Mouse (Mus musculus) myocyte (in vitro differentiated cells): ENCODE data around the gene Gpr65. TPM values are rescaled to one million over a fixed set of nuclear protein-coding genes. Genes with fewer than 3 reads are reported as not detected.
"Not testable (repeated sequence)": the region's sequence is repeated elsewhere in the genome, so short reads cannot be mapped to it uniquely, and the experiment has no call there.

Experiments
- H3K27me3 ChIP-seq: one replicate; pipeline ENCODE4 v1.6.1; 2011; ENCODE audit not compliant: control insufficient read depth, insufficient read depth, insufficient read length
- H3K36me3 ChIP-seq: one replicate; pipeline ENCODE4 v1.6.1; 2011; ENCODE audit not compliant: control insufficient read depth, insufficient read depth
- H3K4me2 ChIP-seq: one replicate; pipeline ENCODE4 v1.6.1; 2011; ENCODE audit warnings: low read depth, control low read depth
- H3K4me3 ChIP-seq: one replicate; pipeline ENCODE4 v1.5.1; 2011; ENCODE audit warnings: mild to moderate bottlenecking, control low read depth, moderate library complexity
- H3K79me2 ChIP-seq: one replicate; pipeline ENCODE4 v1.6.1; 2011; ENCODE audit not compliant: control insufficient read depth, insufficient read depth
- H3ac ChIP-seq: one replicate; pipeline ENCODE4 v1.6.1; 2011; ENCODE audit not compliant: control insufficient read depth, insufficient read length
- CEBPB ChIP-seq: IDR thresholded peaks from 2 replicates; pipeline ENCODE4 v1.6.1; 2011; ENCODE audit warnings: mild to moderate bottlenecking, moderate library complexity; ENCODE audit not compliant: poor library complexity, insufficient read depth, severe bottlenecking
- E2F4 ChIP-seq: IDR thresholded peaks from one replicate; pipeline ENCODE4 v1.6.1; 2011; ENCODE audit warnings: mild to moderate bottlenecking, control low read depth, moderate library complexity; ENCODE audit not compliant: insufficient read depth
- MAX ChIP-seq: IDR thresholded peaks from one replicate; pipeline ENCODE4 v1.6.1; 2011; ENCODE audit warnings: low read depth, mild to moderate bottlenecking, control low read depth
- MYOD1 ChIP-seq, 3 experiments: IDR thresholded peaks; one replicate each; pipeline ENCODE4 v1.6.1; 2011; ENCODE audit warnings: control low read depth in 2 of 3, low read depth in 2 of 3, mild to moderate bottlenecking in 2 of 3, moderate library complexity in 1 of 3; ENCODE audit not compliant: insufficient read length in 2 of 3, control insufficient read depth in 1 of 3
- MYOG ChIP-seq, 3 experiments: IDR thresholded peaks; one replicate each; pipeline ENCODE4 v1.6.1; 2011; ENCODE audit warnings: control low read depth in 2 of 3, low read depth in 2 of 3, mild to moderate bottlenecking in 2 of 3; ENCODE audit not compliant: insufficient read length in 2 of 3, control insufficient read depth in 1 of 3, insufficient read depth in 1 of 3
- POLR2A ChIP-seq: IDR thresholded peaks from one replicate; pipeline ENCODE4 v1.6.1; 2011; ENCODE audit warnings: low read depth, mild to moderate bottlenecking, control low read depth, moderate library complexity; ENCODE audit not compliant: insufficient read length
- POLR2AphosphoS2 ChIP-seq: IDR thresholded peaks from one replicate; pipeline ENCODE4 v1.6.1; 2011; ENCODE audit warnings: low read depth, control low read depth; ENCODE audit not compliant: insufficient read length
- REST ChIP-seq: IDR thresholded peaks from one replicate; pipeline ENCODE4 v1.6.1; 2011; ENCODE audit warnings: mild to moderate bottlenecking, control low read depth, moderate library complexity; ENCODE audit not compliant: insufficient read depth, insufficient read length
- SRF ChIP-seq: IDR thresholded peaks from one replicate; pipeline ENCODE4 v1.6.1; 2011; ENCODE audit warnings: low read depth; ENCODE audit not compliant: control insufficient read depth, insufficient read length
- TCF12 ChIP-seq: IDR thresholded peaks from one replicate; pipeline ENCODE4 v1.6.1; 2011; ENCODE audit warnings: mild to moderate bottlenecking, control low read depth; ENCODE audit not compliant: poor library complexity, insufficient read depth, severe bottlenecking
- TCF3 ChIP-seq: IDR thresholded peaks from one replicate; pipeline ENCODE4 v1.6.1; 2011; ENCODE audit warnings: low read depth, control low read depth; ENCODE audit not compliant: insufficient read length
- USF1 ChIP-seq: IDR thresholded peaks from one replicate; pipeline ENCODE4 v1.6.1; 2011; ENCODE audit warnings: low read depth, mild to moderate bottlenecking, control low read depth, moderate library complexity
- polyA plus RNA-seq: library from polyadenylated mRNA; unstranded; fragments of >200 nt; fragmentation: generic; extraction: Trizol; gene quantifications from one replicate; pipeline ENCODE4 v1.2.1, GENCODE M21; 2012; ENCODE audit warnings: missing spikeins

The Gpr65 gene
- polyA plus RNA-seq, 1 experiment, result not detected

DNA sequence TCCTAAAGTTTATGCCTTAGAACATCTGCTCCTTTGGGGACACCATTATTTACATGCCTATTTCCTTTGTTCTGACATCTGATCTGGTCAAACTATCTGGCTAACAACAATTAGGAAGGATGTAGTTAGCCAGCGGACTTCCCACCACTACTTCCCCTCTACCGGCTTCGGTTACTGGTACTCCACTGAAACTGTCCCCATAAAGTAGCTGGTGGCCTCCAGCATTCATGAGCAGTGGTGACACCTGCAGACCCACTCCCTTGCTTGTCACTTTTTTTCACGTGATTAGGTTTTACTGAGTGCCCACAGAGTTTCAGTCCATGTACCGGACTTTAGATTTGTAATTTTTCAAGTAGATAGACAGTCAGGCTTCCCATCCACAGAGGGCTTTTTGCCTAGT lies 47.5 kb downstream of the Gpr65 start:
- Histone ChIP-seq H3K4me3 (no peak overlapping the region), H3K36me3 (no peaks in the 10 kb centered on the region), H3ac (no peak overlapping the region), H3K79me2 (no peaks in the 10 kb centered on the region), H3K27me3 (no peaks in the 10 kb centered on the region), H3K4me2 (no peak overlapping the region)
- no peak for TF ChIP-seq SRF
- TF ChIP-seq REST, result no peak
- no peak for TF ChIP-seq USF1
- no peak for TF ChIP-seq MAX
- TF ChIP-seq MYOD1 (IDR thresholded peaks at IDR 0.05; ENCODE audit: control insufficient read depth in 1 of 3, insufficient read length in 2 of 3, low read depth in 2 of 3), result no peak

DNA sequence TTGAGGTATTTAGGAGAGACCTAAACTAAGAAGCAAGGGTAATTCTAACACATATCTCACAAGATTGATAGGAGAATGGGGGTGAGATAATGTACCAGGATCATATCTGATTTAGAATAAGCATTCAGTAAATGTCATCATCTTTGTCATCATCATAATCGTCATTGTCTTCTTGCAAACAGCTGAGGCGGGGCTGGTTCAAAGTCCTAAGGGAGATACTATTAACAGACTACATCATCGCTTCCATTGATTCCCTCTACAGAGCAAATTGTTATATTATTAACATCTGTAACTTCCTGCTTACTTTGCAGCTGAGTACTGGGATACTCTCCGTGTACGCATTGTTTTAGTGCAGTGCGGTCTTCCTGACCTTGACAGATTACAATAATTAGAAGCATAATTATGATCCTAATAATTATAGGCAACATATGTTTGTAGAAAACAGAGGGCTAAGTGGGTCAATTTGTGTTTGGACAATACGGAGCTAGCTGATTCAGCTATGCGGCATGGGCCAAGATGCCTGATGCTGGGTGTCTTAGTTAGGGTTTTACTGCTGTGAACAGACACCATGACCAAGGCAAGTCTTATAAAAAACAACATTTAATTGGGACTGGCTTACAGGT lies 49.4 kb downstream of the Gpr65 start:
- no peak overlapping the region for H3K4me3 ChIP-seq
- no peaks in the 10 kb centered on the region for H3K79me2 ChIP-seq
- no peak overlapping the region for H3ac ChIP-seq
- H3K36me3 ChIP-seq, result no peaks in the 10 kb centered on the region
- TF ChIP-seq POLR2A (no peak), TCF3 (no peak), MYOG (IDR thresholded peaks at IDR 0.05; ENCODE audit: control insufficient read depth in 1 of 3, insufficient read depth in 1 of 3, insufficient read length in 2 of 3, low read depth in 2 of 3) (no peak), MYOD1 (IDR thresholded peaks at IDR 0.05; ENCODE audit: control insufficient read depth in 1 of 3, insufficient read length in 2 of 3, low read depth in 2 of 3) (no peak), SRF (no peak), REST (no peak), TCF12 (no peak), CEBPB (no peak), MAX (no peak), E2F4 (no peak), USF1 (no peak), POLR2AphosphoS2 (no peak)
- no peak overlapping the region for H3K4me2 ChIP-seq
- H3K27me3 ChIP-seq, result no peaks in the 10 kb centered on the region

DNA sequence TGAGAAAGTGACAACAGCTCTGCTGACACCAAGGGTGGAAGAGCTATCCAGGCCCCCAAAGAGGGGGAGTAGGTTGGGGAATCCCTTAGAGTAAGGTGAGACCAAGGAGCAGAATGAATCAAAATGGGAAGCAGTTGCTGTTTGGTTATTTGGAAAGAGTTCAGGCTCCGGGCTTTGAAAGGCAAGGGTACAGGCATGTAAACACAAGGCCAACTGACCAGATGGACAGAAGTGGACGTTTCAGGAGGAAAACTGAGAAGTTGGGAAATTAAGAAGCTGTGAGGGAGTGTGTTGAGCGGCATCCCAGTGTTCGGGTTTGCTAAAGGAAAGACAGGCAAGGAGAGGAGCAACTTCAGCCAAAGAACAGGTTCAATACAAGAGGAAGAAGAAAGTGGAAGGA lies 54.0 kb downstream of the Gpr65 start:
- TF ChIP-seq SRF (no peak), E2F4 (no peak), POLR2AphosphoS2 (no peak), MAX (no peak), MYOG (IDR thresholded peaks at IDR 0.05; ENCODE audit: control insufficient read depth in 1 of 3, insufficient read depth in 1 of 3, insufficient read length in 2 of 3, low read depth in 2 of 3) (no peak), POLR2A (no peak), TCF3 (no peak), MYOD1 (IDR thresholded peaks at IDR 0.05; ENCODE audit: control insufficient read depth in 1 of 3, insufficient read length in 2 of 3, low read depth in 2 of 3) (no peak), TCF12 (no peak)
- Histone ChIP-seq H3K4me3 (no peak overlapping the region), H3K36me3 (no peaks in the 10 kb centered on the region), H3K27me3 (no peaks in the 10 kb centered on the region), H3ac (no peak overlapping the region), H3K4me2 (no peak overlapping the region), H3K79me2 (no peaks in the 10 kb centered on the region)

DNA sequence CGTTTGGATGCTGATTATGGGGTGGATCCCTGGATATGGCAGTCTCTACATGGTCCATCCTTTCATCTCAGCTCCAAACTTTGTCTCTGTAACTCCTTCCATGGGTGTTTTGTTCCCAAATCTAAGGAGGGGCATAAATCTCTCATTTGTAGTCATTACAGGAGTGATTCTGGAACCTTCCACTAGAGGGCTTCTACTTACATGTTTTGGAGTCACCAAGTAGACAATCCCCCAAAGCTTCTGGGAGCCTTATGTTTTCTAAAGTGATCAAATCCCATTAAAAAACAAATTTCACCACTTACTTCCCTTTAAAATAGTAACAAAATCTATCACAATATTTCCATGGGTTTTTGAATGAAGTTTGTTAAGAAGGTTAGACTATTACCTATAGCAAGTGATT lies 55.7 kb downstream of the Gpr65 start:
- H3K4me2 ChIP-seq, H3K79me2 ChIP-seq, H3K27me3 ChIP-seq, H3ac ChIP-seq, H3K4me3 ChIP-seq, H3K36me3 ChIP-seq: not testable (repeated sequence)

Other genes starting within 250 kb of the Gpr65 start
- 6.6 TPM for gene Galc, start 9.2 kb upstream of the Gpr65 start, polyA plus RNA-seq